Mouse (Mus musculus): ENCODE measurements around the gene Zfp963.
"Not testable (repeated sequence)": the region's sequence is repeated elsewhere in the genome, so short reads cannot be mapped to it uniquely, and the experiment has no call there.

Gene Zfp963

GRCm38 (mm10) chr8:69740763-69741162 is 9.0 kb downstream of the Zfp963 start:
- DNase-seq (ENCODE audit: low spot score in 2 of 2): no peak

DNA sequence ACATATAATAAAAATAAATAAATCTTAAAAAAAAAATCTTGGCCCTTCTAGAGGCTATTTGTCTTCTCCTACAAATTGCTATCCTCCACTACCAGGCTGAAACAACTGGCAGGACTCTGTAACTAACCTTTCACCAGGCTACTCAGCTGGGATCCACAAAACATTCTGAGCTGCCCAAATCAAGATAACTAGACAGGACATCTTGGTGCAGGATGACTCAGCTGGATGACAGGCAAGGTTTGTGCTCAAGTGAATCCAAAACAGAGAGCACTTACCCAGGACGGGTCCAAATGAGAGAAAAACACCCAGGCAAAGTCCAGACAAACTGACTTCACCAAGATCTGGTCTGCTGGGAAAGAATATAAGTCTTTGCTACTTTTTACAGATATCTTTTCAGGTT is 14.3 kb downstream of the Zfp963 start:
- no peak for DNase-seq (ENCODE audit: low spot score in 2 of 2)

- DNase-seq (ENCODE audit: low spot score in 2 of 2): no peak
Observed at GRCm38 (mm10) chr8:69717232-69717580, 32.6 kb downstream of the Zfp963 start.

DNA sequence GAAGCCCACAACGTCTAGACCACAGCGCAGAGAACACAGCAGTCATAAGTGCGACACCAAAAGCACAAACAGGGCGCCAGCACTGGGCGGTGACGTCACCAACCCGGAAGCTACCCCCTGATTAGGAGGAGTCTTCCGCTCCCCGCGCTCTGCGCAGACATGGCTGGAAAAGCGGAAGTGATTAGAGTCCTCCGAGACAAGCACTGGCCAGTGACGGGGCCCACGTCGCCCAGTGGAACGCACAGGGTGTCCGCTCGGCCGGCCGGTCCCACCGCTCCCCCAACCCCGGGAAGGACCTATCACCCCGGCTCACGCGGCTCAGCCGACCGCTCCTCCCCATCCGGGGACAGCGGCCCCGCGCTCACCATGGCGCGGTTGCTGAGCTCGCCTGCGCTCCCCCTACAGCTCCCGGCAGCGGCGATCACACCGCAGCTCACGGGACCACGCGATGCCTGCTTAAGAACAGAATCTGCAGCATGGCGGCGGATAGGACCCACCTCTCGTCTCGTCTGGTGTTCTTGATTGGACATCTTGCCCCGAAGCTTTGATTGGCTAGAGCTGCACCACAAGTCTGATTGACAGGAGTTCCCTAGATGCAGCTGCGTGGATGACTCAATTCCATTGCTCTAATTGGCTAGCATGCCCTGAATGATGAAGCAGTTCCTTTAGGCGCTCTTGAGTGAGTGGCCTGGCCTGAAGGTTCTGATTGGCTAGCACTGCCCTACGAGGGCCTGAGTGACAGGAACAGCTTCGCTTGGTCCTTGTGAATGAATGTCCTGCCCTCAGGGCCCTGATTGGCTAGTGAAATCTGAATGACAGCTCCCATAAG is 33.2 kb downstream of the Zfp963 start:
- DNase-seq (ENCODE audit: low spot score in 2 of 2): peak; percentile 99 to 100

DNA sequence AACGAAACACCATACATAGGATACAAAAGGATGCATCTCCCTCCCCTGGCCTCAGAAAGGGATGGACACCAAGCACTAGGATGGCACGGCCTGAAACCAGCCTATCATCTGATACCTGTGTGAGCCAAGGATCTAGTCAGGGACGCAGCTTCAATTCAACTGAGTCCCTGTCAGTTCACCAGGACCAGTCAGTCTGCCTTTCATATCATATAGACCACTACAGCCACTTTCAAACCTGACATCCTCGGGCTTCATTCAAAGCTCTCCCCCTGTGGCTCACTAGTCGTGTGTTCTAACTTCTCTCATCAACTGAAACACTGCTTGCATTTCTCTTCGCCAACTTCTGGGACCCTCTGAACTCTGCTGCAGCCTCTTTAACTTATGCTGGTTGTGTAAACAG is 34.4 kb downstream of the Zfp963 start:
- no peak for DNase-seq (ENCODE audit: low spot score in 2 of 2)

DNA sequence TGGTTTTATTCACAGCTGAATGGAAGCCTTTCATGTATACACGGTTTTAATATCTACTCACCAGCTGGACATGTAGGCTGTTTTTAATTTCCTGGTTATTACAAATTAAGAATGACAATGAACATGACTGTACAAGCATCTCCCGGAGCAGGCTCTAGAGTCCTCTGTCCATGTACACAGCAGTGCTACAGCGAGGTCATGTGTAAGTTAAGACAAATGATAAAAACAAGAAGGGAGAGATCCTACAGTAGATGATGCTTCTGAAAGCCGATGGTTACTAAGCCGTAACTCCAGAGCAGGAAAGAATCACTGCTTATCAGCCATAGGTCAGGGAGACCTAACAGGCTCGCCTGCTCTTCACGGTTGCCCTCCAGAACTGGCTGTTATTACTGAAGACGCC is 36.3 kb downstream of the Zfp963 start:
- no peak for DNase-seq (ENCODE audit: low spot score in 2 of 2)

DNA sequence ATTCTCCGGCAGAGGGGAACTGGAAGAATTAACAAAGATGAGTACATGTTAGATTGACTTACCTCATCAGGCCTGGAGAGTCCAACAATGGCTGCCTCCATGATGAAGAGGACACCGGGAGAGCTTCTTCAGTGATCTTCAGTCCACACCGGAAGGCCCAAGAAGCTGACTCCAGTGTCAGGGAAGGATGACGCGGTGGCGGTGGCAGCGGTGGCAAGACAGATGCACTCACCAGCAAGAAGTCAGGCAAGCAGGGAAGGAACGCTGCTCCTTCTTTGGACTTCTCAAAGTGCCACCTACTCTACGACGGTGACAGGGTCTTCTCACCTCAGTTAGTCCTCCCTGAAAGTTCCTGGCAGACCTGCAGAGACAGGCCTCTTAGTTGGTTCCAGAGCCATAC is 39.1 kb downstream of the Zfp963 start, which contains the start of gene Zfp869:
Gene Zfp869, minus strand, starts transcription at position 101 of the 400 bp plus-strand sequence.
- not testable (repeated sequence) for DNase-seq (ENCODE audit: low spot score in 2 of 2)

DNA sequence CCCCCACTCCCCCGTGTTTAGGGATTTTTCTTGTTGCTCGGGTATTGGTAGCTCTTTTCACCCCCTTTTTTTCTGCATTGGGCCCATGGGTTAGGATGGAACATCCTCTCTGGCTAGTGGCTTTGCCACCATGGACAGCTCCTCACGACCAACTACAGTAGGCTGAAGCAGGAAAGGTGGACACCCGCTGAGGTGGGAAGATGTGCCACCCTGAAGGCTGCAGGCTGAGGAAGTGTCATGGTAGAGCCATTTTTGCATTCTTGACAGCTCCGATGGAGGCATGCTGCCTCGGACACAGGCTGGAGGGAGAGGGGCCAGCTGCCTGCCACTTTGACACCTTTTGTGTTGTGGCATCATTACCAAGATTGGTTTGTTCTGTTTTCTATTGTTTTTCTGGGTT is 48.0 kb downstream of the Zfp963 start:
- DNase-seq (ENCODE audit: low spot score in 2 of 2): no peak
